Mouse (Mus musculus) limb, embryonic 12.5 days (tissue): ENCODE data around the gene Gnpnat1. TPM values are rescaled to one million over a fixed set of nuclear protein-coding genes. Genes with fewer than 3 reads are reported as not detected.
"Not testable (repeated sequence)": the region's sequence is repeated elsewhere in the genome, so short reads cannot be mapped to it uniquely, and the experiment has no call there.

Source experiments
- ATAC-seq: fragments of 200-750 bp; cut with Nextera tagmentation; 2 replicates; pipeline ENCODE4 v1.8.0; 2017; ENCODE audit warnings: low read depth, moderate TSS enrichment; ENCODE audit not compliant: insufficient number of reproducible peaks, insufficient read depth, low FRiP score, low TSS enrichment
- H3K27ac ChIP-seq: fragments of 300-500 bp; sonication (generic); 2 replicates; pipeline ENCODE4 v1.5.1; 2016; ENCODE audit warnings: mild to moderate bottlenecking, moderate library complexity
- H3K27me3 ChIP-seq: fragments of 300-500 bp; sonication (generic); 2 replicates; pipeline ENCODE4 v1.6.1; 2016; ENCODE audit warnings: mild to moderate bottlenecking, moderate library complexity
- H3K36me3 ChIP-seq: fragments of 300-500 bp; sonication (generic); 2 replicates; pipeline ENCODE4 v1.6.1; 2016; ENCODE audit warnings: mild to moderate bottlenecking, moderate library complexity
- H3K4me1 ChIP-seq: fragments of 300-500 bp; sonication (generic); replicated peaks from 2 replicates; pipeline ENCODE4 v1.6.1; 2016
- H3K4me2 ChIP-seq: fragments of 300-500 bp; sonication (generic); 2 replicates; pipeline ENCODE4 v1.6.1; 2016; ENCODE audit warnings: mild to moderate bottlenecking, moderate library complexity
- H3K4me3 ChIP-seq: fragments of 300-500 bp; sonication (generic); replicated peaks from 2 replicates; pipeline ENCODE4 v1.5.1; 2016; ENCODE audit warnings: mild to moderate bottlenecking
- H3K9ac ChIP-seq: fragments of 300-500 bp; sonication (generic); replicated peaks from 2 replicates; pipeline ENCODE4 v1.6.1; 2016; ENCODE audit warnings: mild to moderate bottlenecking, moderate library complexity
- H3K9me3 ChIP-seq: fragments of 300-500 bp; sonication (generic); 2 replicates; pipeline ENCODE4 v1.6.1; 2016; ENCODE audit warnings: mild to moderate bottlenecking, moderate library complexity
- WGBS: fragments of 180-500 bp; shearing (Covaris S2); methylation state at CpG from one replicate; pipeline ENCODE4 v1.1.7; 2016; 5-methylcytosine and 5-hydroxymethylcytosine counted together
- polyA plus RNA-seq: library from polyadenylated mRNA; unstranded; fragments of >200 nt; fragmentation: Nextera tagmentation; extraction: Ambion mirVana; gene quantifications from 2 replicates; pipeline ENCODE4 v1.2.1, GENCODE M21; 2016

Gnpnat1 gene
- polyA plus RNA-seq = 48.1 and 49.9 TPM in 2 replicates

- not testable (repeated sequence) for ATAC-seq, H3K9me3 ChIP-seq, H3K27ac ChIP-seq, H3K36me3 ChIP-seq, H3K4me3 ChIP-seq, H3K4me1 ChIP-seq, H3K9ac ChIP-seq, H3K4me2 ChIP-seq, H3K27me3 ChIP-seq
- 89% methylated on average over 2 of the region's 3 CpGs for WGBS
These were observed at the start of gene Gnpnat1 for GRCm38 (mm10) chr14:45404813-45405212. Gene Gnpnat1 (minus strand): TSS chr14:45404913.

DNA sequence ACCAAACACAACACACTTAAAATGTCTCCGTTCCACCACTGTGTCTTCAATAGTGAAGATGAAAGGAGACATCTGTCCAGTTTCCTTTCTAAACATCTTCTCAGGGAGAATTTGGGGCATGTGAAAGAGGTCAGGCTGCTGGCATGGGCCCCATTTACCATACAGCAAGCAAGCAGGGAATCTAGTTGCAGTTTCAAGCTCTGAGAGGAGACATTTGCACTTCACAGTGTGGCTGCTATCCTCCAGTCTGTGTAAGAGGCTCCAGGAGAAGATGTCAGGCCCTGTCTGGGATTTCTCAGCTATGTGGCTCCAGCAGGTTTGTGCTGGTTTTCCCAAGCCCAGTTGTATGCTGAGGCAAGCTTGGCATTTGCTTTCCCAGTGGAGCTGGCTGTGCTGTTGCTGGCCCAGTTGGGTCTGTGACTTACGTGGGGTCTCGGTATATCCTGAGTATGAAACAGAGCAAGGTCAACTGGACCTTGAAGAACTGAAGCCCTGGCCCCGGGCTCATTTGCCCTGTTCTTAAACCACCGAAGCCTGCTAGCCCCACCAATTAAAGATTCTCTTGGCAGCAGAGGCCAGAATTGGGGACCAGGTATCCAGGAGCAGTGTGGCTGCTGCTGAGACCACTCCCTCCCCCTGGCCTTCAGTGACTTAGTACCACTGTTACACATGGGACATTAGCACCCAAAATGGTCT, 49.0 kb upstream of the Gnpnat1 start:
- WGBS = 68% methylated on average over 5 of the region's 5 CpGs
- Histone ChIP-seq H3K27me3 (no peaks in the 10 kb centered on the region), H3K4me2 (no peak overlapping the region), H3K4me1 (peaks cover 30% of the 10 kb centered on the region), H3K4me3 (no peak overlapping the region), H3K27ac (peak overlapping the region; percentile 9; the same call in 1 of the 2 replicates), H3K9me3 (no peaks in the 10 kb centered on the region), H3K9ac (no peak overlapping the region), H3K36me3 (peaks cover 12% of the 10 kb centered on the region)
- ATAC-seq = no peak

DNA sequence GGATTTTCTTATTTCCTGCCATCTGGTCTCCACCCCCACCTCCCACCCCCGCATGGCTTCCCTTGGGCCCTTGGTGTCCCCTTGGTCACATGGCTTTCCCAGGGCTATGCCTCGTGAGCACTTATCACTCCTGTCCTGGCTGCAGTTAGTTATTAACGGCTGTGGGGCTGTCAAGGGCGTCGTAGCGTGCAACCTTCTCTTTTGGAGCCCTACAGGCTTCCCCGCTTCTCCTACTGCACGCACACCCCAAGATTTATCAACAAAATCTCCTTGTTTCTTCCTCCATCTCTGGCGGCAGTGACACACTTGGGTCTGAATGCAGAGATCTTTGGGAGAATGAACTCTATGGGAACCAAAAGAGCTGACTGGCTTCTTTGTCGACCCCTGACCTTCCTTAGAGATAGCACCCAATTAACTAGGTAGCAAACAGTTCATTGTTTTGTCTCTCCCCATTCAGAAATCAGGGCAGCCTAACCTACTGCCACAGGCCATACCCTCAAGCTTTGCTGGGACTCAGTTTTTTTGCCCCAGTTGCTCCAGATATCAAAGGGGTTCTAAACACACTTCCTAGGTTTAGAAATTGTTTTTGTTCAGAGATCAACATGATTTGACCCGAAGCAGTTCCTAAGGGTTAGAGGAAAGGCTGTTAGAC, 48.3 kb upstream of the Gnpnat1 start:
- 34% methylated on average over 11 of the region's 11 CpGs for WGBS
- H3K36me3 ChIP-seq = peaks cover 5% of the 10 kb centered on the region
- H3K4me1 ChIP-seq = peaks cover 30% of the 10 kb centered on the region
- H3K9me3 ChIP-seq = no peaks in the 10 kb centered on the region
- no peak overlapping the region for H3K4me2 ChIP-seq
- no peak for ATAC-seq
- no peak overlapping the region for H3K4me3 ChIP-seq
- no peak overlapping the region for H3K9ac ChIP-seq
- no peaks in the 10 kb centered on the region for H3K27me3 ChIP-seq
- 0 out of 2 replicates have a peak overlapping the region, but pooled peaks have one; percentile 12 for H3K27ac ChIP-seq

DNA sequence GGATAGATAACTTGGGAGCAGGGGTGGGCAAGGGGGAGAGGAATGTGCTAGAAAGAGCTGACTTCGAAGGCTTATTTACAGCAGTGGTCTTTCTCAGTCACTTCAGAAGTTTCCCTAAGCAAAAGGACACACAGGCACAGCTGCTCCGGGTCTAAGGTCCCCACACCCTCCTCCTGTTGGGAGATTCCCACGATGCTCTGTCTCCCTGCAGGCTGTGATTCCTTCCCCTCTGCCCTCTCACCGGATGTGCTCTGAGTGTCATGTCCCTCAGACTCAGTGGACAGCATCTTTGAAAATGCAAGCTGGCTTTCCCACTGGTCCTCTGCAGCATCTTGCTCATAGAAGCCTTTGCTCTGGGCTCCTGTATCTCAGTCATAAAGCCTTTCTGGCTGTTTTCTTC, 47.4 kb upstream of the Gnpnat1 start:
- Histone ChIP-seq H3K9ac (no peak overlapping the region), H3K27ac (0 out of 2 replicates have a peak overlapping the region, but pooled peaks have one; percentile 7), H3K4me2 (no peak overlapping the region), H3K36me3 (no peaks in the 10 kb centered on the region), H3K27me3 (no peaks in the 10 kb centered on the region), H3K9me3 (no peaks in the 10 kb centered on the region), H3K4me3 (no peak overlapping the region), H3K4me1 (peaks cover 30% of the 10 kb centered on the region)
- 47% methylated on average over 4 of the region's 4 CpGs for WGBS
- no peak for ATAC-seq

- Histone ChIP-seq H3K4me3 (no peak overlapping the region), H3K9me3 (no peaks in the 10 kb centered on the region), H3K27me3 (no peaks in the 10 kb centered on the region), H3K4me1 (peaks cover 30% of the 10 kb centered on the region), H3K4me2 (no peak overlapping the region), H3K27ac (no peak overlapping the region), H3K9ac (no peak overlapping the region), H3K36me3 (no peaks in the 10 kb centered on the region)
- 40% methylated on average over 2 of the region's 2 CpGs for WGBS
- ATAC-seq = no peak
These were observed 46.4 kb upstream of the Gnpnat1 start for GRCm38 (mm10) chr14:45451090-45451489.

DNA sequence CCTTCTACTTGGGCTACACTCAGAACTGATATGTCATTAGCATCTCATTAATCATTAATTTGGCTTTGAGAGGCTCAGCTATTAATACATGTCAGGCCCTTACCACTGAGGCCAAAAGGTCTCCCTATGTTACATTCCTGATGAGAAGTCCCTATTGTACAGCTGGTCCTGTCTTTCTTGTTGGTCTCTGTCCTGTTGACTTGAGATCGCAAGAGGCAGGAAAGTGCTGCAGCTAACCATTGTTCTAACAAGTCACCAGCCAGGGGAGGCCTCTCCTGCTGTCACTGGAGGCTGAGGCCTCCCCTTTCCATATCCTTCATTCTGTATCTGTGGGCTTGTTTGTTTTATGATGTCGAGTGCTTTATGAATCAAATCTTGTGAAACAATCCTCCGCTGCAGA, 42.1 kb upstream of the Gnpnat1 start:
- Histone ChIP-seq H3K36me3 (no peaks in the 10 kb centered on the region), H3K4me3 (no peak overlapping the region), H3K4me2 (no peak overlapping the region), H3K4me1 (peaks cover 31% of the 10 kb centered on the region), H3K9ac (no peak overlapping the region), H3K9me3 (no peaks in the 10 kb centered on the region), H3K27me3 (no peaks in the 10 kb centered on the region), H3K27ac (no peak overlapping the region)
- ATAC-seq = no peak
- WGBS = 86% methylated on average over 3 of the region's 3 CpGs

DNA sequence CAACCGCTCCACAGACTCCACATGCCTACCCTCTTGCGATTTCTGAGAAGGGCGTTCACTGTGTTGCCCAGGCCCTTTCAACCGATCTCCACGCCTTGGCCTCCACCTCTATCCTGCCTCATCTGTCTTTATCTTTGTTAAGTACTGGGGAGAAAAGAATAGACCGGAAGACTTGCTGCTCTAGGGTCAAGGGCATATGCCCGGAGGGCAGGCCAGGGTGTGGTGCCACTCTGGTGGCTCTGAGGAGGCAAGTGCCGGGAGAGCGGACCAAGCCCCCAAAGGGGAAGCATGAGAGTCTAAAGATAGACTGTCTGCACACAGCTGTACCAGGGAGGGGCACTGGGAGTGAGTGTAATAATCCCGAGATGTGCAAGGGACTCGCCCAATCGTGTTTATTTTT, 40.7 kb upstream of the Gnpnat1 start:
- Histone ChIP-seq H3K4me2 (no peak overlapping the region), H3K4me3 (no peak overlapping the region), H3K9ac (no peak overlapping the region), H3K36me3 (no peaks in the 10 kb centered on the region), H3K4me1 (peaks cover 35% of the 10 kb centered on the region), H3K27me3 (no peaks in the 10 kb centered on the region), H3K27ac (0 out of 2 replicates have a peak overlapping the region, but pooled peaks have one; percentile 8), H3K9me3 (no peaks in the 10 kb centered on the region)
- ATAC-seq = no peak
- 63% methylated on average over 12 of the region's 12 CpGs for WGBS

DNA sequence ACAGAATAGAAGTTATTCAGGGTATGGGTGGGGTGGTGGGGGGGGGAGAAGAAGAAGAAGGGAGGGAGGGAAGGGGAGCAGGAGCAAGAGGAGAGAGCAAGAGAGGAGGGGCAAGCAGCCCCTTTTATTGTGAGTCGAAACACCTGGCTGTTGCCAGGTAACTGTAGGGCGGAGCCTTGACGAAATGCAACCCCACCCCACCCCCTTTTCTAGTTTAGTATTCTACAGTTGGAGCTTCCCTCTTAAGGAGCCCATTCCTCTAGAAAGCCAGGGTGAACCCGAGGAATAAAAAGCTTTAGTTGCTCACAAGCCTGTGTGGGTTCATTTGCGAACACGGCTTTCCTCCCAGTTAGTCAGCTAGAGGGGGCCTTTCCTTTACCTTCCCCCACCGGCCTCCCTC, 40.2 kb upstream of the Gnpnat1 start:
- no peak for ATAC-seq

DNA sequence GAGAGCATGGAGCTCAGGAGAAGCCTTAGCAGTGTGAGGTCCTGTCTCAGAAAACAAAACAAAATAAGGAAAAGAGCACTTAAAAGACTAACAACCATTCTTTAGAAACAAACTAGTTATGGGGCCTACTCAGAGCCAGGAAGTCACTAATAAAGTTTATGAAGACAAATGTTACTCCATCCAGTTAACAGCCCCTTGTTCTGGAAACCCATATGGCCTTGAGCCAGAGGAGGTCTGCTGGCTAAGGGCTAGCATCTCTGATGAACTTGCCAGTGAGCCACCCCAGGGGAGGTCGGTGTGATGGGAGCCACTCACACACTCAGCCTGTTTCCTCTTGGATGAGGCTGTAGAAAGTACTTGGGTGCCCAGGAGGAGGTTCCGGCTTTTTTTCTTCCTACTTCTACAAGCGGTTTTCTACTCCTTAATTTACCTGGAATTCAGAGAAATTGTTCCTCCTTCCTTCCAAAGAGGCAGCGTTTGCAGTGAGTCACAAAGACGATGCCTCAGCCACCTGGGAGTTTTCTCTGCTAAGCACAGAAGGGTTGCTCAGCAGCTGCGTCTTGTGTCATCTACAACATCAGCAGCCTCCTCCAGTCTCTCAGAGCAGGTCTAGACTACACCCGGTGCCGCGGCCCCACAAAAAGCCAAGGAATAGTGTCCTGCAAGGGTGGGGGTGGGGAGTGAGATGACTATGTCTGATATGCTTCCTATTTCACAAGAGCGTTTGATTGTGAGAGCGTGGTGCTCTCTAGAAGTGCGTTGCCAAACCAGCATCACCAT, 38.3 kb upstream of the Gnpnat1 start:
- H3K27ac ChIP-seq = peak overlapping the region; percentile 59
- H3K4me3 ChIP-seq = no peak overlapping the region
- H3K4me1 ChIP-seq = peaks cover 53% of the 10 kb centered on the region
- no peak for ATAC-seq
- WGBS = 29% methylated on average over 12 of the region's 12 CpGs
- H3K9me3 ChIP-seq = no peaks in the 10 kb centered on the region
- no peak overlapping the region for H3K4me2 ChIP-seq
- H3K36me3 ChIP-seq = no peaks in the 10 kb centered on the region
- H3K9ac ChIP-seq = no peak overlapping the region
- no peaks in the 10 kb centered on the region for H3K27me3 ChIP-seq

More for the DNA sequence above, 40.2 kb upstream of the Gnpnat1 start:
- no peaks in the 10 kb centered on the region for H3K27me3 ChIP-seq
- 37% methylated on average over 7 of the region's 7 CpGs for WGBS
- H3K27ac ChIP-seq = 0 out of 2 replicates have a peak overlapping the region, but pooled peaks have one; percentile 8
- peaks cover 37% of the 10 kb centered on the region for H3K4me1 ChIP-seq
- no peak overlapping the region for H3K9ac ChIP-seq
- H3K4me2 ChIP-seq = no peak overlapping the region
- no peak overlapping the region for H3K4me3 ChIP-seq
- H3K9me3 ChIP-seq = no peaks in the 10 kb centered on the region
- no peaks in the 10 kb centered on the region for H3K36me3 ChIP-seq

GRCm38 (mm10) chr14:45441291-45441690, 36.6 kb upstream of the Gnpnat1 start:
- H3K9me3 ChIP-seq = no peaks in the 10 kb centered on the region
- no peaks in the 10 kb centered on the region for H3K36me3 ChIP-seq
- no peak overlapping the region for H3K27ac ChIP-seq
- peaks cover 66% of the 10 kb centered on the region for H3K4me1 ChIP-seq
- 64% methylated on average over 6 of the region's 6 CpGs for WGBS
- ATAC-seq = no peak
- no peak overlapping the region for H3K9ac ChIP-seq
- no peaks in the 10 kb centered on the region for H3K27me3 ChIP-seq
- H3K4me2 ChIP-seq = no peak overlapping the region
- no peak overlapping the region for H3K4me3 ChIP-seq

- 48% methylated on average over 9 of the region's 9 CpGs for WGBS
- Histone ChIP-seq H3K4me3 (no peak overlapping the region), H3K9ac (no peak overlapping the region), H3K27ac (peak overlapping the region; percentile 45; the same call in 1 of the 2 replicates), H3K9me3 (no peaks in the 10 kb centered on the region), H3K36me3 (no peaks in the 10 kb centered on the region), H3K4me1 (peaks cover 53% of the 10 kb centered on the region), H3K27me3 (no peaks in the 10 kb centered on the region), H3K4me2 (no peak overlapping the region)
- no peak for ATAC-seq
These were observed 34.7 kb upstream of the Gnpnat1 start for GRCm38 (mm10) chr14:45439387-45439786.
